23 mouse cellular contexts compared by ENCODE assay signal in genomic region chr3:60550492-60550891, GRCm38 (mm10).
"Had no signal": no experiment of that assay in that cellular context is flagged by ENCODE, and none has a peak within 500 bp of the region (broad histone marks: within the 10 kb centered on the region; RNA-seq: fewer than 3 reads in every experiment).

No protein-coding gene starts in this region.

- DNase-seq: forebrain, postnatal 0 days; gastrocnemius, postnatal 10 days; gastrocnemius, postnatal 25 days; heart, adult 2 months; heart, postnatal 10 days; kidney, adult 11 months; kidney, adult 2 months; kidney, adult 9 months; kidney, postnatal 14 days; kidney, postnatal 36 days; layer of hippocampus, postnatal 36 days; left cerebral cortex, postnatal 4 days had no signal

- H3K4me3 ChIP-seq: heart, adult 2 months; heart, embryonic 13.5 days; heart, embryonic 15.5 days; hindbrain, embryonic 13.5 days; hindbrain, embryonic 15.5 days; kidney, embryonic 15.5 days; limb, embryonic 13.5 days; limb, embryonic 15.5 days had no signal

- H3K9ac ChIP-seq: forebrain, postnatal 0 days; heart, embryonic 13.5 days; heart, embryonic 15.5 days; hindbrain, embryonic 13.5 days; hindbrain, embryonic 15.5 days; kidney, embryonic 15.5 days; limb, embryonic 13.5 days; limb, embryonic 15.5 days had no signal

- H3K4me1 ChIP-seq: hindbrain, embryonic 15.5 days had no signal

- H3K9me3 ChIP-seq: heart, embryonic 13.5 days; heart, embryonic 15.5 days; hindbrain, embryonic 13.5 days; hindbrain, embryonic 15.5 days; kidney, embryonic 15.5 days; limb, embryonic 13.5 days; limb, embryonic 15.5 days had no signal

- H3K27me3 ChIP-seq: heart, embryonic 13.5 days; heart, embryonic 15.5 days; hindbrain, embryonic 13.5 days; hindbrain, embryonic 15.5 days; kidney, embryonic 15.5 days; limb, embryonic 13.5 days; limb, embryonic 15.5 days had no signal

- H3K36me3 ChIP-seq: heart, embryonic 13.5 days; heart, embryonic 15.5 days; hindbrain, embryonic 13.5 days; hindbrain, embryonic 15.5 days; limb, embryonic 15.5 days had no signal

- H3K4me2 ChIP-seq: heart, embryonic 11.5 days; heart, embryonic 13.5 days; heart, embryonic 15.5 days; hindbrain, embryonic 13.5 days; hindbrain, embryonic 15.5 days; kidney, embryonic 15.5 days; limb, embryonic 13.5 days; limb, embryonic 15.5 days had no signal

- H3K27ac ChIP-seq: heart, adult 2 months; heart, embryonic 13.5 days; heart, embryonic 15.5 days; hindbrain, embryonic 13.5 days; hindbrain, embryonic 15.5 days; hindbrain, postnatal 0 days; kidney, embryonic 15.5 days; kidney, postnatal 0 days; limb, embryonic 13.5 days; limb, embryonic 15.5 days had no signal

- ATAC-seq: forebrain, postnatal 0 days; hindbrain, postnatal 0 days; intestine, embryonic 16.5 days had no signal
